Mouse (Mus musculus) megakaryocyte progenitor cell, adult 5-6 weeks (primary cell): ENCODE measurements at regions not wholly inside any gene's neighbourhood (a gene's known extent, or its start where the extent isn't known, plus 50 kb on each side); places are given as distances from the start of the nearest gene placed in this dataset.
"Not testable (repeated sequence)": the region's sequence is repeated elsewhere in the genome, so short reads cannot be mapped to it uniquely, and the experiment has no call there.

Source experiments
- ATAC-seq: replicated peaks from 2 replicates; pipeline ENCODE4 v1.8.0; 2016; ENCODE audit warnings: mild to moderate bottlenecking, moderate TSS enrichment, inconsistent platforms; ENCODE audit not compliant: poor library complexity

DNA sequence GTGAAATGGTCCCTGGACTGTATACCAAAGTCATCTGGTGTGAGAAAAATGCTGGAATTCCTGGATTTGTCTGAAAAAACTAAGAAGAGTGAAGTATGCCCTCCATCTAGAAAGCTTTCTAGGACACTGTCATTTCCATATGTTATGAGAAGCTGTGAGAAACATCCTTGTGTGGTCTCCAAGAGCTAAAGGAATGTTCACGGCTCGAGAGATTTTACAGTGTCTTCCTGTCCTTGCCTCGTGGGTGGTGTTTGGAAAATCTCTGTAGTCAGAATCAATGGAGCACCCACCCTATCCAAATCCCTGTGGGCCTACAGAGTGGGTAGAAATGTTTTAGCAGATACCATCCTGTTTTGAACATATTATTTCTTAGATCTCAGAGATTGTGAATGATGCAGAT, 487.7 kb downstream of the Hdgfl1 start:
- no peak for ATAC-seq

DNA sequence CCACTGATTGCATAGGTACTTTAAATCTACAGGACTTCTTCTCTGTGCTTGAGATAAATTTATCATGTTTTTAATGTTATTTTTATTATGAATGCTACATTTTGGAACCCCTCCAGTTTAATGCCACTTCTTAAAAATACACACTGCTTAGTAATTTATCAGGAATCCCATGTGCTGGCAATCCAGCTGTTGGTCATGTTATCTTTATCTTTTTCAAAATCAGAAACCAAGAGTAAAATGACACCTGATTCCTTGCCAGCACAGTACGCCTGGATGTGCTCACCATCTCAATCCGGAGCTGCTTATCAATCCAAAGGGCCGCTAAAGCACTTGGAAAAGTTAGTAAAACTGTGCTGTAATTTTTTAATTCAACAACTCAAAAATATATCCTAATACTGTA, 497.1 kb downstream of the Hdgfl1 start:
- no peak for ATAC-seq

DNA sequence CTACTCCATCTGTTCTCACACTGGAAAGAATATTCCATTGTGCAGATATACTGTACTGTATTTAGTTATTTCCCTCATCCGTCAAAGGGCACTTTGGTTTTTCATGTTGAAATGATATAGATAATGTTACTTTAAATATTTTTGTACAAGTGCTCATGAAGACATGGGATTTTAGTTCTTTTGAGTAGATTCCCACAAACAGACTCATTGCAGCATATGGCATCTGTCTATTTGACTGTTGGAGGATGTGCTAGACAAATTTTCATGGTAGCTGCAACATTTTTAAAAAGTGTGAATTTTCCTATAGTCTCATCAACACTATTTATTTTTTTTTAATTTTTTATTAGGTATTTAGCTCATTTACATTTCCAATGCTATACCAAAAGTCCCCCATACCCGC, 502.5 kb downstream of the Hdgfl1 start:
- no peak for ATAC-seq

DNA sequence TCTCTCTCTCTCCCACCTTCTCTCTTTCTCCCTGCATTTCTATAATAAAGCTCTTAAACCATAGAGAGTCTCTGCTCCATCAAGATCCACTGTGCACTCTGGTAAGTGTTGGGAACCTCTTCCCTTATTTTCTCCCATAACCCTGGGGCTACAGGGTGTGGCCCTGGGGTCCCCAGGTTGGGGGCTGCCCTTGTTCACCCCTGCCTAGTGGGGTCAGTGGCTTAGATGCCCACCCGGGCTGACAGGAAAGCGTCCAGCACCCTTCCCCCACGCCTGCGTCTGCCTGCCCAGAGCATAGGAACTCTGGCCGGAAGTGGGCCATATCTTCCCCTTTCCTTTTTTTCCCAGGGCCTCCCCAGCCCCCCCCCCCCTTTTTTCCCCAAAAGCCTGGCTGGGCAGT, 534.0 kb downstream of the Hdgfl1 start:
- no peak for ATAC-seq

DNA sequence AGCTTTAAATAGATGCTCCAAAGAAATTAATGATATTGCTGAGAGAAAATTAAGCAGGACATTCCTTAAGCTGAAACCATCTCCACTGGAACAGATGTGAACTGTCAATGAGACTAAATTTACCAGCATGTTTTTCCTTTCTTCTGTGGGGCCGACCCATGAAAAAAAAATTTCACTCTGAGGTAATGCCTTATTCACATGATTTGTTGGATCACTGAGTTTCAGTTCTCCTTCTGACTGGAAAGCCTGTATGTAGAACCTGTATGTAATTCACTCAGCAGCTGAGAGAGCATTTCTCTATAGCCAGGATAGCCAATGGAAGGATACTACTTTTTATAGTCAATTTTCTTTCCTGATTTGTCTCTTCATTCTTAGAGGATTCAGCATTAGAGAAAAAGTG, 535.3 kb downstream of the Hdgfl1 start:
- no peak for ATAC-seq

DNA sequence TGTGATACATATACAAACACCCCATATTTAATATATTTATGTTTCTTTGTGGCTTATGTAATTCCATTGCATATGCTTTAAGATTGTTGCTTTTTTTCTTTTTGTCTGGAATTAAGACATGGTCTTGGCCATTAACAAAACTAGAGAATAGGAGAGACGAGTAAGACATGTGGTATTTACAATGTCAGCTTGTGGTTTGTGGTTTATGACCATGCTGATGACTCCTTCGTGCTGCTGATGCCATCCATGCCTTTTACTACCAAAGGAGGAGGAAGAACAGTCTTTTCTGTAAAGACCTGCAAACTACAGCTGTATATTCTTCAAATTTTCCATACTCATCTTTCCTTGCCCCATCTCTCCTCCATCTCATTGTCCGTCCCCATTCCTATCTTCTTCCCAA, 552.7 kb downstream of the Hdgfl1 start:
- no peak for ATAC-seq

DNA sequence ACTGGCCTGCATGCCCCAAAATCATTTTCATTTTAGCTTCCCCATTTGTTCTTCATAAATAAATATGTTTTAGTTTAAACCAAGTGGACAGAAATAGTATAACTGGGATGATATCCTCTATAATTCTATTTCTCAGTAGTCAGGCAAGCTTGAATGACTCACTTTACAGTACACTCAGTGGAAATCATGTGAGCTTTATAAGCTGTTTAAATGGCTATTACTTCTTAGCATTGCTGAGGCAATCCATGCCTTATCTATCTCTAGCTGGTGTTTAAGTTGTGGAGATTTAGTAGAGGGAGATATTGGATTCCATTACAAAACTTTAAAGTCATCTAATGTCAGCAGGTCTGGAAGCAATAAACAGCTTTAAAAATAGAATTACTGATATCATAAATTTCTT, 553.4 kb downstream of the Hdgfl1 start:
- ATAC-seq = no peak

DNA sequence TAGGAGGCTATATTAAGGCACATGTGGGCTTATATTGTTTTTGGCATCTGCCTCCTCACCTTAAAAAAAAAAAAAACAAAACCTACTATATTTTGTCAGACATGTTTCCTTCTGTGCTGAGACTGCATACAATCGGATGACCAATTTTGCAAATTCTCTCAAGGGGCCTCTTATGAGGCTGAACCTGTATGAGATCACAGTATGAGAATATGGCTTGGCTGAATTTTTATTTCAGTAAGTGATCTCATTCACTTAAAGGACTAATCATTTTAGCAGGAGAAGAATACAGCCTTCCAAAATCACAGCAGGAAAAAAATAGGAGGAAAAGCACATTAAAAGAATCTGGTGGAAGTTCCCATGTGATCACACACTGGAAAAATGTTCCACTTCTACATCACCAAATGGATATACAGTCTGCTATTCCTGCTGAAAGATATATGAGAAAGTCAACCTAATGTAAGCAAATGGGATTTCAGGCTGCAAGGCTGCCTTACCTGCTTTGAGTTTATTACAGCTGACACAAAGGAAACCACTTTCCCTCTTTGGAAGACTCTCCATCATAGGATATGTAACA, 564.3 kb downstream of the Hdgfl1 start:
- ATAC-seq = no peak

DNA sequence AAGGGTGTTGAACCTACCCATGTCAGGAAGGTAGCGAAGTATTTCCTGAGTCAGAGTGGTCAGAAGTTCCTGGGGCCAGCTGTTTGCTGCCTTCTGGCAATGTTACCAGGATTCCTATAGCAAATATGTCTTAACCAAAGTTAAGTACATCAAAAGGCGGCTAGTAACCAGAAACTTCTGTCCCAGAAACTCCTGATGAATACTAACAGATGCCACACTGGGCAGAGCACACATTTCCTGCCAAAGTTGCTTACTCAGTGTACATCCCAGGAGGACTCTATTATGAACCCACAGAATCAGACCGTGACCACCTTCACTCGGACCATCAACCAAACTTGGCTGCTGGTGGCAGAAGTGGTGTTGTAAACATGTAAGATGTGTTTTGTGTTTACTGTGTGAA, 575.3 kb downstream of the Hdgfl1 start:
- ATAC-seq = no peak

DNA sequence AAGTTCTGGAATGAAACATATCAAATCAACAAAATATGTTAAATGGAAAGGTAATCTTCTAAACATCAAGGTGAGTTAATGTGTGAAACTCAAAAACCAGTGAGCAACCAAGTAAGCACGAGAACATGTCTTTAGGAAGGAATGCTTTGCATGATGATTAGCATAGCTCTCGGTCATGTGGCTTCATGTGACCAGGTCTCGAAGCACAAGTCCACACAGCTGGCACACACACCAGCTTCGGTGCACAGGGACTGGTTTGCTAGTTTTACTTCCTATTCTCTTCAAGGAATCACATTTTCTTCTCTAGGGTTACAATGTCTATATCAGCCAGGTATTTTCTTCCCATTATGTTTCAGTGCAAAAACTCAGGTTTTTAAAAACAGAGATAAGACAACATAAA, 586.1 kb downstream of the Hdgfl1 start:
- no peak for ATAC-seq

DNA sequence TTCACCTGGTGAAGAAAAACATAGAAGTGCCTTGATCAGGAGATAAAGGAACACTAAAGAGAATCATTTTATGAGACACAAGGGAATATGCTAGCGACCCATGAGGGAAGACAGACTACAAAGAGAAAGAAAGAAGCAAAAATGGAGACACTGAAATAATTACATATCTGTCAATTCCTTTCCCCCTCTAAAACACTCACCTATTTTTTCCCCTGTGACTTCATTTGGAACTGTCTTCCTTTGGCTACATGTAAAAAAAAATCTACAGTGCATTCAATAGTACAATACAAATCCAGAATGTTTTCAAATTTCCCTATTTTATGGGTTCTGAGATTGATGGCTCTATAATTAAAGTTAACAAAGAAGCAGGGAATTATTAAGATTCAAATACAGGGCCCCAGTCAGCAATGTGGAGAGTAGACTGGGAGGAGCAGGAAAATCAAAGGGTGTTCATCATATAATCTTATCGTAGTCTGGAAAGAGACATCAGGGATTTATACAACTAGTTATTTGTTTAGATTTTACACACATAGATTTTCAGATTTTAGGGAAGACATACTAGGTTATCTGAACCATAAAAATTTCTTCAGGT, 598.0 kb downstream of the Hdgfl1 start:
- ATAC-seq = no peak

DNA sequence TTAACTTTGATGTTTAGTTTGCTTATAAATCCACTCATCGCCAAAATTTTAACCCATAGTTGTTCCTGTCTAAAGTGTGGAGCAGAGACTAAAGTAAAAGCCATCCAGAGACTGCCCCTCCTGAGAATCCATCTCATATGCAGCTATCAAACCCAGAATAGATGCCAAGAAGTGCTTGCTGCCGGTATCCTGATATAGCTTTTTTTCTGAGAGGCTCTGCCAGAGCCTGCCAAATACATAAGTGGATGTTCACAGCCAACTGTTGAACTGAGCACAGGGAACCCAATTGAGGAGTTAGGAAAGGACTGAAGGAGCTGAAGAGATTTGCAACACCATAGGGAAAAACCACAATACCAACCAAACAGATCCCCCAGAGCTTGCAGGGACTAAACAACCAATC, 600.3 kb downstream of the Hdgfl1 start:
- no peak for ATAC-seq

DNA sequence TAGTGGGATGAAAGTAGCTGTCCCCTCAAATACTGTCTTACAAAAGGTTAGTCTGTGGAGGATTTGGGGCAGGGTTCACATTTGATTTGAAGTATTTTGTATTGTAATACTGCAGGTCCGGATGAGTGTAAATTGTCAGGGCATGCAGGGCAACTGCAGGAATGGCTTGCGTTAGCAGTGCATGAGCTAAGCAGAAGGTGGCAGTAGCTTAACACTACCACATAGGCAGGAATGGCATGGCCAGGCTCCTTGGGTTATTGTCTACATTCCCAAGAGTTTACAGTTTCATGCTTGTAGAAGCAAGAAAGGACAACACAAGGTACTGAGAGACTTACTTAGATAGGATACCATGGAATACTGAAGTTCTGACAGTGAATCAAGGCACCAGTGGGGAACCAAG, 611.3 kb downstream of the Hdgfl1 start:
- no peak for ATAC-seq

DNA sequence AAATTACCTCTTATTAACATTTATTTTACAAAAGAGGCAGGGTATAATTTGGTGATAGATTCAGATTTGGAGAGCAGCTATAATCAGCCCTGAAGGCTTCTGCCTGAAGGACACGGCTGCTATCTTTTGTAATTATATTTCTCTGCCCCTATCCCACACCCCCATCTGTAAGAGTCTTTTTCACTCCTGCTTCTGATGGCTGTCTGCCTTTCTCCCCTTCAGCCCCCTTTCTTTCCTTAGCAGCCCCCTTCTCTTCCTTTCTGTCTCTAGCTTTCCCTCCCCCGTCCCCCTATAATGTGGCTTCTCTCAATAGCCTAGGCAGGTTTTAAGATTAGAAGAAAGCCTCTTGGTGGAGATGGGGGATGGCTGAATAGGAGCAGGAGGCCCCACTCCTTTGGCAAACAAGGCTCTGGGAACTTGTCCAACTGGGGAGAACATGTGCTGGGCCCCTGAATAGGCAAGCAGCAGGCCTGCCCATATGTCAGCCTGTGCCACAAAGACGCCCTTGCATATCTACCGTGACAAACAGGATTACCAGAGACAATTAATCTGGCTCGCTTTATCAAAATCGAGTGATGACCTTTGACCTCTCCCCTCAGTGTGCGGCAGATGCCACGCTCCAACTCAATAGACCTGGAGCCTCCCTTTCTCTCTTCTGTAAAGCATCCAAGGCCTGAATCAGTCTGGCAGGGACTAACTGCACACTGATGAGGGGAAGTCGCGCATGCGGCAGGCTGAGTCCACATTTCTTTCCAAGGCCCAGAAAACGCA, 615.1 kb downstream of the Hdgfl1 start:
- ATAC-seq = no peak

DNA sequence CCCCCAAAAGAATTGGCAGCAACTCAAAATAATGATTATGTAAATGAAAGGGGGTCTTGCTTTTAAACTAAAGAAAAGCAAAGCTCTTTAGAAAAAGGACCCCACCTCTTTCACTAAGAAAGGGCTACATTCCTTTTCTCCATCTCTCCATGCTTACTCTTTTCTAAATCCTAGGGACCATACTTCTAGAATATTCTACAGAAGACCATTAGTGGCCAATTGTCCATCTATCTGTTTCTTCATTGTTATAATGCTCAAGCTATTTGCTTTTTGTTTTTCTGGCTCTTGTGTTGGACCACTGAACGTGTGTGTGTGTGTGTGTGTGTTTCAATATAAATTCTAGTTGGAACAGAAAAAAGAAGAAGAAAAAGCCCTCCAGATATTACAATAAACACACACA, 615.7 kb downstream of the Hdgfl1 start:
- no peak for ATAC-seq

DNA sequence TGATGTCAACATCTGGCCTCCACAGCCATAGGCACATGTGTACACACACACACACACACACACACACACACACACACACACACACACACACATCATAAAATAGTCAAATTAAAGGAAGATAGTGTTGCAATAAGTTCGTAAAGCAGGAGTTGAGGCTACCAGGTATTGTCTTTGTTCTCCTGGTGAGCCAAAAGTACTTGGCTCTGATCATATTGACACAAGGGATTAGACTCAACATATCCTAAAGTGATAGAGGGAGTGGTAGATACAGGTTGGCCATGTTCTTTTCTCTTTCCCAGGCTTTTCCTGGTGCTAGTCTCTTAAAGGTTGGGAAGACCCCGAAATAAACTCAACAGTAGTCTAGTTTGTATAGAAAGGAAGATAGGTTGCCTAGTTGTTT, 616.9 kb downstream of the Hdgfl1 start:
- ATAC-seq = no peak

DNA sequence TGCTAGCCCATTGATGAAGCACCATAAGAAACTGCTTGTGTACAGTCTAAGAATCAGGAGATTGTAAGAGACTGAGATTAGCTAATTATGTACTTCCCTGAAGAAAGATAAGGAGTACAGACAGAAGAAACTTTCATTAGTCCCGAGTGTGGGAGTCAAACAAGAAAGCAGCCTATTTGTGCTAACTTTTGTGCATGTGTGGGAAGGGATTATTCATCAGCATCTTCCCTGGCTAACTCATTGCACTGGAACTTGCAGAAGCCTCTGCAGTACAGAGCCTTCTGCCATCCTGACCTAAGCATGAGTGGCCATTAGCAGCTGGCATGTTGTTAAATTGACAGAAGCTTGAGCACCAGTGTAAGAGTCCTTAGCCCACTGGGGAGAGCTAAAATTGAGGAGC, 619.5 kb downstream of the Hdgfl1 start:
- ATAC-seq = no peak

DNA sequence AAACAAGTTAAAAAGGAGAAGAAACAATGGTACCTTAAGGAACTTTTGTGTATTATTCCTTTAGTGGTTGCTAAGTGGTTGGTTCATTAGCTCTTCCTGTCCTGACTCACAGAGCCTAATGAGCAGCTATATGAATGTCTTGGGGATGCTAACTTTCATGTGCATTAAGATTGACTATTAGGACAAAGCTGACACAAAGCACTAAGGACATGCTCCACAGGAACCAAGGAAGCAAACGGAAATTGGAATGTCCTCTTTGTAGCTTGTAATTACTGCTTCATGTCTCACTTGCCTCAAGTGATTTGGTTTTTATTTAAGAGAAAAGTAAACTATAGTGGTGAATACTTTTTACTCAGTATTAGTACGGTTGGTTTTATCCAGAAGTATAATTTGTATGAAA, 627.2 kb downstream of the Hdgfl1 start:
- ATAC-seq = no peak

DNA sequence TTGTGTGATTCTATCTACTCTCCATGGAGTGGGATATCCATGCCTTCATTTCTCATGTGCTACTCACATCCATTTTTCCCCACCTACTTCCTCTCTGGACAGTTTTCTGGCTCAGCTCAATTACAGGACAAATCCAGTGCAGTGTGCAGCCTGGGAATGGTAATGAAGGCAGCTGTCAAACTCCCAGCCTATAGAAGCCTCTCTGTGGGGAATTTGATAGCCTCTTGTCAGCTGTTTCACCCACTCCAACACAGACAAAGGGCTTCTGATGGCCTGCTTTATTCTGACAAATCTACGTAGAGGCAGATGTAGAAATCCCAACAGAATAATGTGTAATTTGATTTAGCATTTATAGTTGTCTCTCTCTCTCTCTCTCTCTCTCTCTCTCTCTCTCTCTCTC, 650.6 kb downstream of the Hdgfl1 start:
- ATAC-seq = no peak

DNA sequence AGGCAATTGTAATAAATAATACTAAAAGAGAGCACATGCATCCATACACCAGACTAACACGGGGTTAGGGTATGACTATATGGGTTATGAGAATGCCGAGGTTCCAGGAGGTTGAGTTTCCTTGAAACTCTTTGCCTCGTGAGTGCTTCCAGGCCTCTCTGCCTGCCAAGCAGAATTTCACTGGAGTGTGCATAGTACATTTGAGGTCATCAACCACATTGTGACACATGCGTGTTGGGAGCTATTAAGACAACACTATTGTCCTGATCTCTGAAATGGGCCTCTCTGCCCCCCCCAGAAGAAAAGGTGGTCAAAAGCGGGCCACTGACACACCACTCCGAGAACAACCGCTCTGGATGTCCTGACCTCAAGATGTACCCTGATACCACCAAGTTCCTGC, 655.8 kb downstream of the Hdgfl1 start:
- no peak for ATAC-seq

DNA sequence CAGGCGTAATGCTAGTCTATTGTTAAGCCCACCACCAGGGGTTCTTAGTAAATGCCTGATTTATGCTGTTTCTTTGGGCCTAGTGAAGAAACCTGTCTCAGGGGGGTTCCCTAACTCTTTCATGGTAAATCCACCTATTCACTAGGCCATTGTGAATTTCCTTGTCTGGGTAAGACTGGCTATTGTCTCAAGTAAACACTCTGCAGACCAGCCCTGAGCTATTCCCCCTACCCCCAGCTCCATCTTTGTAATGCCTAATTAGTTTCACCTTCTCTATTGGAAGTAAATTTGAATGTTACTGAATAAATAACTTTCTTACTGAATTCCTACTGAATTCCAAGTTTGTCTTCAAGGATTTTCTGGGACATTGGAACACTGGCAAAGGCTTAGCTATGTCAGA, 656.2 kb downstream of the Hdgfl1 start:
- ATAC-seq = not testable (repeated sequence)

DNA sequence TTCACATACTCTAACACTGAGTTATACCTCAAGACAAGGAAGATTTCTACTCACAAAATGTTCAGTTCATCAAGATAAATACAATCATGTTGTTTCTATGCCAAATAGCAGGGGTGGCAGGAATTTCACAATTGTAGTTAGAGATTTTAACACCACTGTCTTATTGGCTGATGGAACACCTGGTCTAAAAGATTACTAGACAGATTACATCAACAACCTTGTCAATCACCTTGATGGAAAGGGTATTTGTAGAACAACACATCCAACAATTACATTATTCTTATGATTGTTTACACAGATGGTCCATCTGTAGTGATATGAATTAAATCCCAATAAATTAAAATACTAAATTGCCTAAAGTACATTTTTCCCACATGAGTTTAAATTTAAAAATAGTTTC, 657.4 kb downstream of the Hdgfl1 start:
- no peak for ATAC-seq

DNA sequence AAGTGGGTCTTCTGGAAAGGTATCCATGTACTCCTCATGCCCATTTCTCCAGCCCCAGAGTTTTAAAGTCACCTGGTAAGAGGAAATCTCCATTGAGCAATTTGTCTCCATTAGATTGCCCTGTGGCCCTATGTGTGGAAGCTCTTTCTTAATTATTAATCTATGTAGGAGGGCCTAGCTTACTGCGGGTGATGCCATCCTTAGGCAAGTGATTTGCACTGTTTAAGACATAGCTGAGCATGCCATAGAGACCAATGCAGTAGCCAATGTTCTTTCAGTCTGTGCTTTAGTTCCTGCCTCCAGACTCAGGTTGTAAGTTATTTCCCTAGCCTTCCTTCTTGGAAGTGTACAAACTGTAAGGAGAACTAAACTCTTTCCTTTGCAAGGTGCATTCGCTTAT, 661.0 kb downstream of the Hdgfl1 start:
- no peak for ATAC-seq
